Mouse (Mus musculus): Measurements from ENCODE around the gene Slc35a5.

Slc35a5 gene

GRCm38 (mm10) chr16:45110498-45110897 lies 48.0 kb downstream of the Slc35a5 start:
- no peak for DNase-seq

- no peak for DNase-seq
Observed at GRCm38 (mm10) chr16:45108203-45108878, 50.2 kb downstream of the Slc35a5 start.

- DNase-seq, result no peak
Observed at GRCm38 (mm10) chr16:45104993-45105392, 53.5 kb downstream of the Slc35a5 start.

GRCm38 (mm10) chr16:45100892-45101291 lies 57.6 kb downstream of the Slc35a5 start:
- DNase-seq, result no peak

- DNase-seq, result no peak
Observed at GRCm38 (mm10) chr16:45098886-45099210, 59.7 kb downstream of the Slc35a5 start.

GRCm38 (mm10) chr16:45098186-45098885 lies 60.2 kb downstream of the Slc35a5 start:
- no peak for DNase-seq

- DNase-seq, result no peak
Observed at GRCm38 (mm10) chr16:45097467-45097866, 61.0 kb downstream of the Slc35a5 start.

- DNase-seq, result peak; percentile 14
Observed at GRCm38 (mm10) chr16:45095561-45096482, 62.7 kb downstream of the Slc35a5 start.

GRCm38 (mm10) chr16:45095030-45095429 lies 63.5 kb downstream of the Slc35a5 start:
- DNase-seq, result no peak

- DNase-seq, result no peak
Observed at GRCm38 (mm10) chr16:45094136-45094756, 64.3 kb downstream of the Slc35a5 start.

GRCm38 (mm10) chr16:45093137-45093731 lies 65.3 kb downstream of the Slc35a5 start, which contains the start of gene Ccdc80:
TSS of gene Ccdc80 (plus strand) at chr16:45093402.
- no peak for DNase-seq

GRCm38 (mm10) chr16:45090005-45090404 lies 68.5 kb downstream of the Slc35a5 start:
- DNase-seq, result peak; percentile 61
